Mouse (Mus musculus) forebrain, postnatal 0 days (tissue): ENCODE measurements around the gene Tas2r135. TPM values are rescaled to one million over a fixed set of nuclear protein-coding genes. Genes with fewer than 3 reads are reported as not detected.

ENCODE experiments used
- ATAC-seq: fragments of 200-750 bp; cut with Nextera tagmentation; 2 replicates; pipeline ENCODE4 v1.8.0; 2017; ENCODE audit warnings: mild to moderate bottlenecking, moderate library complexity
- DNase-seq: peaks from one replicate; pipeline ENCODE4 v3.0.0-alpha.2; 2015
- H3K27ac ChIP-seq: fragments of 300-500 bp; sonication (generic); 2 replicates; pipeline ENCODE4 v1.5.1; 2014; ENCODE audit warnings: low read depth, mild to moderate bottlenecking, antibody characterized with exemption, low read length, moderate library complexity, mixed read lengths
- H3K27me3 ChIP-seq: fragments of 300-500 bp; sonication (generic); 2 replicates; pipeline ENCODE4 v1.6.1; 2014; ENCODE audit warnings: mild to moderate bottlenecking, low read length, mixed read lengths; ENCODE audit not compliant: insufficient read depth
- H3K36me3 ChIP-seq: fragments of 300-500 bp; sonication (generic); 2 replicates; pipeline ENCODE4 v1.6.1; 2014; ENCODE audit warnings: mild to moderate bottlenecking, moderate library complexity; ENCODE audit not compliant: insufficient read depth
- H3K4me1 ChIP-seq: fragments of 300-500 bp; sonication (generic); 2 replicates; pipeline ENCODE4 v1.6.1; 2014; ENCODE audit warnings: antibody characterized with exemption; ENCODE audit not compliant: insufficient read depth
- H3K4me2 ChIP-seq: fragments of 300-500 bp; sonication (generic); 2 replicates; pipeline ENCODE4 v1.6.1; 2014; ENCODE audit warnings: low read depth, mild to moderate bottlenecking, moderate library complexity
- H3K4me3 ChIP-seq: fragments of 300-500 bp; sonication (generic); 2 replicates; pipeline ENCODE4 v1.5.1; 2014; ENCODE audit warnings: low read depth, low read length, mixed read lengths
- H3K9ac ChIP-seq: fragments of 300-500 bp; sonication (generic); 2 replicates; pipeline ENCODE4 v1.6.1; 2014; ENCODE audit warnings: mild to moderate bottlenecking
- H3K9me3 ChIP-seq: fragments of 300-500 bp; sonication (generic); 2 replicates; pipeline ENCODE4 v1.6.1; 2016; ENCODE audit warnings: low read length
- CTCF ChIP-seq: sonication (generic); IDR thresholded peaks from 2 replicates; pipeline ENCODE4 v1.5.1; 2016; ENCODE audit warnings: antibody characterized with exemption, control low read depth, low read depth
- WGBS: fragments of 180-500 bp; shearing (Covaris S2); extraction: QIAGEN DNeasy Blood & Tissue Kit; methylation state at CpG from one replicate; pipeline ENCODE4 v1.1.7; 2014; 5-methylcytosine and 5-hydroxymethylcytosine counted together
- polyA plus RNA-seq: library from polyadenylated mRNA; unstranded; fragments of >200 nt; fragmentation: Nextera tagmentation; extraction: Ambion mirVana; gene quantifications from 2 replicates; pipeline ENCODE4 v1.2.1, GENCODE M21; 2015
- total RNA-seq: library from RNA; depleted of rRNA; stranded (reverse); fragments of >200 nt; gene quantifications from 2 replicates; pipeline ENCODE4 v1.2.3, GENCODE M21; 2014; rRNA removed

Gene Tas2r135
- total RNA-seq (0.77 TPM in 1 of 2 replicates, not detected in the other), polyA plus RNA-seq (not detected in 2 replicates)

DNA sequence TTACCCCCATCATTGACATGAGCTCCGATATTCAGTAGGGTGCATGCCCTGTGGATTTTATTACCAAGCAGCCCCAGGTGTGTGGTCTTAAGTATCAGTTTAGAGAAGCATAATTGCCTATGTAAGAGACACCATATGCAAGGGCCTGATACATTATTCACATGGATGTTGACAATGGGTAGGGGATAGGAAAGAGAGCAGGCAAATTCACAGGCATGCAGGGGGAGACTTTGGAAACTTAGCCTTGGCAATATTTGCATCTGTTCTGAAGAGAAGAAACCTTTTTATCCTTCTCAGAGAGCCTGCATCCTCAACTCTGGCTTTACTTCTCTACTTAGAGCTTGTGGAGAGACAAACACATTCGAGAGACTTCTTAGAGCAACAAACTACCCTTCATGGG, at the start of gene Tas2r135:
Gene Tas2r135 (plus strand): TSS at position 301 of the 400 bp plus-strand sequence.
- Histone ChIP-seq H3K27me3 (no peaks in the 10 kb centered on the region), H3K9ac (no peak within 1 kb of the TSS), H3K9me3 (no peaks in the 10 kb centered on the region), H3K4me1 (no peaks in the 10 kb centered on the region), H3K4me3 (no peak within 1 kb of the TSS), H3K36me3 (no peaks in the 10 kb centered on the region), H3K27ac (no peak within 1 kb of the TSS), H3K4me2 (no peak within 1 kb of the TSS)
- no peak for ATAC-seq
- no peak for TF ChIP-seq CTCF
- WGBS: 90% methylated on average over 2 of the region's 2 CpGs
- DNase-seq: no peak

DNA sequence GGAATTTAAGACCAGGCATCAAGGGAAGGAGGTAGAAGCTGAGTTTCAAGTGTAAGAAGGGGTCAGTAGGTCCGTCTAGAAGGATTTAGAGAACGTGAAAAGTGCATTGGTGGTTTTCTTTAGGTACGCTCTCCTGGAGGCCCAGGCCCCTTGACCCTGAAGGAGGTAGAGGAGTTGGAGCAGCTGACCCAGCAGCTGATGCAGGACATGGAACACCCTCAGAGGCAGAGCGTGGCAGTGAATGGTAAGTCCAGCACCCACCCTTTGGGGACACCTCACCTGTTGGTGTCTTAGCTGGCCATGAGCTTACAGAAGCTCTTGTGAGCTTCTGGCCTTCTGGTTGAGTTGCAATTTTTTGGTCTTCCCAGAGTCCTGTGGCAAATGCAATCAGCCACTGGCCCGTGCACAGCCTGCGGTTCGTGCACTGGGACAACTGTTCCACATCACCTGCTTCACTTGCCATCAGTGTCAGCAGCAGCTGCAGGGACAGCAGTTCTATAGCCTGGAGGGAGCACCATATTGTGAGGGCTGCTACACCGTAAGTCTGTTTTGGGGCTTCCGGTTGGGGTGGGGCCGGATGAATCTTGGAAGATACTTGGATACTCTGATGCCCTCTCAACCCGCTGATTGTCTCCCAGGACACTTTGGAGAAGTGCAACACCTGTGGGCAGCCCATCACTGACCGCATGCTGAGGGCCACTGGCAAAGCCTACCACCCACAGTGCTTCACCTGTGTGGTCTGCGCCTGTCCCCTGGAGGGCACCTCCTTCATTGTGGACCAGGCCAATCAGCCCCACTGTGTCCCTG, 49.2 kb upstream of the Tas2r135 start:
- Histone ChIP-seq H3K9me3 (no peaks in the 10 kb centered on the region), H3K9ac (no peak overlapping the region), H3K27me3 (no peaks in the 10 kb centered on the region), H3K4me1 (peaks cover 3% of the 10 kb centered on the region; the same call in 1 of the 2 replicates), H3K4me2 (no peak overlapping the region), H3K27ac (no peak overlapping the region), H3K36me3 (peaks cover 46% of the 10 kb centered on the region), H3K4me3 (no peak overlapping the region)
- ATAC-seq (no peak), DNase-seq (no peak)
- no peak for TF ChIP-seq CTCF
- 92% methylated on average over 13 of the region's 13 CpGs for WGBS

DNA sequence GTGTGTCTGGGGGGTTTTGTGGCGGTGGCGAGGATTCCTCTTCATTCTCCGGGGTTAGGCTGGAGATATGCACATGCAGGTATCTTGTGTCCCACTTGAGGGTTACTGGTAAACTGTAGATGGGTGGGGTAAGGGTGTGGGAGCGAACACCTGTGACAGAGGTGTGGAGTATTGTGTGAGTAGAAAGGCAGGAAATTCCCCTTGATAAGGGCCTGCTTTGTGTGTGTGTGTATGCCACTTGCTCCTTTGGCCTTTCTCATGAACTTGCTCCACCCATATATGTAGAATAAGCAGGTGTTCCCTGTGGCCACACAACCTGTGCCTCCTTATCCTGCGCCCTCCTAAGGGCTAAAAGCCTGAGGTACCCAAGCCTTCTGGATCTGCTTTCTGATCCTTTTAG, 48.3 kb upstream of the Tas2r135 start:
- Histone ChIP-seq H3K4me2 (no peak overlapping the region), H3K9ac (no peak overlapping the region), H3K4me3 (no peak overlapping the region), H3K36me3 (peaks cover 50% of the 10 kb centered on the region), H3K27ac (no peak overlapping the region), H3K9me3 (no peaks in the 10 kb centered on the region), H3K4me1 (no peaks in the 10 kb centered on the region), H3K27me3 (no peaks in the 10 kb centered on the region)
- DNase-seq (no peak), ATAC-seq (no peak)
- 95% methylated on average over 5 of the region's 5 CpGs for WGBS
- TF ChIP-seq CTCF: no peak

DNA sequence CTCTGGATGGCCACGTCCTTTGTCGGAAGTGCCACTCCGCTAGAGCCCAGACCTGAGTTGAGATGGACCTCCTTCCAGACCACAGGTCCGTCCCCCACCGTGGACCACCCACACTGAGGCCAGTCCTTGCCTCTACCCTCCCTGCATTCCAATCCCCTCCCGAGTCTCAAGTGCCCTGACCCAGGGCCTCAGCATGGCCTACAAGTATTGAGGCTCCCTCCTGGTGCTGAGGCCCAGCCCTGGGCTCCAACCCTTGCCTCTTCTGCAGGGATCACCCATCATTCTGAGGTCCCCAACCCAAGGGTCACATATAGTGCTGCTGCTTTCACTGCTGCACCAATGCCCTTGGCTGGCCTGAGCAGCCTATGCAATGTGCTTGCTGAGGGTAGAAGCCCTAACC, 47.3 kb upstream of the Tas2r135 start:
- H3K36me3 ChIP-seq: peaks cover 47% of the 10 kb centered on the region
- H3K4me2 ChIP-seq: no peak overlapping the region
- no peaks in the 10 kb centered on the region for H3K27me3 ChIP-seq
- no peaks in the 10 kb centered on the region for H3K9me3 ChIP-seq
- no peaks in the 10 kb centered on the region for H3K4me1 ChIP-seq
- H3K27ac ChIP-seq: no peak overlapping the region
- H3K9ac ChIP-seq: no peak overlapping the region
- DNase-seq (no peak), ATAC-seq (no peak)
- no peak overlapping the region for H3K4me3 ChIP-seq
- no peak for TF ChIP-seq CTCF
- WGBS: 61% methylated on average over 6 of the region's 6 CpGs

DNA sequence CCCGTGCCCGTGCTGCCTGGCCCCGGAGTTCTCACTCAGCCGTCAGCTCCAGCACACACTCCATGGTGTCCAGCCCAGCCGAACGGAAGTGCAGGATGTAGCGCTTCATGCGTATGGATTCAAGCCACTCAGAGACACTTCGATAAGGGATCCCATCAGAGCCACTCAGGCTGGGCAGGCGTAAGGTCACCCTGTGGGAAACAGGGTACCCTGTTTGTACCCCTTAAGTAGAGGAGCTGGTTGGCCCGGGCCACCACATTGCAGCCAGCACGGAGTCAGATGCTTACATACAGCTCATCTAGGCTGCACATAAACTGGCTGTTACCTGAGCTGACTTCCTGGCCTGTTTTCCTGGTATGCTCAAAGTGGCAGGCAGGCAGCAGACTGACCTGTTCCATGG, 46.3 kb upstream of the Tas2r135 start:
- DNase-seq (no peak), ATAC-seq (no peak)
- no peak overlapping the region for H3K4me3 ChIP-seq
- peaks cover 47% of the 10 kb centered on the region for H3K36me3 ChIP-seq
- no peaks in the 10 kb centered on the region for H3K27me3 ChIP-seq
- H3K4me1 ChIP-seq: no peaks in the 10 kb centered on the region
- H3K9ac ChIP-seq: no peak overlapping the region
- no peak overlapping the region for H3K4me2 ChIP-seq
- no peaks in the 10 kb centered on the region for H3K9me3 ChIP-seq
- no peak for TF ChIP-seq CTCF
- WGBS: 91% methylated on average over 12 of the region's 12 CpGs
- H3K27ac ChIP-seq: no peak overlapping the region

DNA sequence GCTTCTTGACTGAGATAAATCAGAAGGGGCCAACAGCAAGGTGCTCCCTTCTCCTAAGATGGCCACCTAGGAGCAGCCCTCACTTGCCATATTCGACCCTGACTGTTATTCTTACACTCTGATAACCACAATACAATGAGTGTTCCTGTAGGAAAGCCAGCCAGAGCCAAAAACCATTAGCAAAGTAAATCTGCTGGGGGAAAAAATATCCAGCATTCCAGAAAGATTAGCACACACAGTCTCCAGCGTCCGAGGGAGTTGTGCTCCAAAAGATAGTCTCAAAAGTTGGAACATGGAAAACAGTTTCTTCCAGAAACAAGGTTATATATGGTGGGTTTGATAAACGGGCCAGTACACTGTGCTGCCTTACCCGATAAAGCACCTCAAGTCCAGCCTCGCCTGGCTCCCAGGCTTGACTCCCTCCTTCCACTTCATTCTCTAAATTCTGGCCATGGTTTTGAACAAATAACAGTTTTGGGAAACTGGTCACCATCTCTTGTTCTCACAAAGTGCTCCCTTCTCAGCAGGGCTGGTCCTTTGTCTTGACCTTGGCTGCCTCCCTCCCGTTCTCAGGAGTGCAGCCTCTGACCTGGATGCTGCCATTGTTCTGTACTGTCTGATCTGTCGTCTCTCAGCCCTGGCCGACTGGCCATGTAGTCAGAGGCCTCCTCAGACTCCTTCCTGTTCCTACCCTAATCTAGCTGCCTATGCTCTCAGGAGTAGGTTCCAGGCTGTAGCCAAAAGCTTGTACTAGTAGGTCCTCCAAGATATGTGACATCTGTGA, 45.7 kb upstream of the Tas2r135 start:
- H3K9me3 ChIP-seq: no peaks in the 10 kb centered on the region
- WGBS: 79% methylated on average over 9 of the region's 9 CpGs
- H3K4me2 ChIP-seq: no peak overlapping the region
- H3K27me3 ChIP-seq: no peaks in the 10 kb centered on the region
- DNase-seq: no peak
- H3K9ac ChIP-seq: no peak overlapping the region
- H3K27ac ChIP-seq: no peak overlapping the region
- H3K36me3 ChIP-seq: peaks cover 47% of the 10 kb centered on the region
- no peak for TF ChIP-seq CTCF
- H3K4me1 ChIP-seq: no peaks in the 10 kb centered on the region
- no peak overlapping the region for H3K4me3 ChIP-seq
- no peak for ATAC-seq
